Mouse (Mus musculus) left cerebral cortex, adult 11 months (tissue): ENCODE data around the gene Mthfd2l.

Experiments
- DNase-seq: peaks from one replicate; pipeline ENCODE4 v3.0.0; 2022; ENCODE audit warnings: low spot score

The Mthfd2l gene

GRCm38 (mm10) chr5:90930971-90931851, at the start of gene Mthfd2l:
TSS of gene Mthfd2l (plus strand) at chr5:90931117.
- DNase-seq: peak; percentile 36

GRCm38 (mm10) chr5:90881682-90882081, 49.2 kb upstream of the Mthfd2l start:
- no peak for DNase-seq

DNA sequence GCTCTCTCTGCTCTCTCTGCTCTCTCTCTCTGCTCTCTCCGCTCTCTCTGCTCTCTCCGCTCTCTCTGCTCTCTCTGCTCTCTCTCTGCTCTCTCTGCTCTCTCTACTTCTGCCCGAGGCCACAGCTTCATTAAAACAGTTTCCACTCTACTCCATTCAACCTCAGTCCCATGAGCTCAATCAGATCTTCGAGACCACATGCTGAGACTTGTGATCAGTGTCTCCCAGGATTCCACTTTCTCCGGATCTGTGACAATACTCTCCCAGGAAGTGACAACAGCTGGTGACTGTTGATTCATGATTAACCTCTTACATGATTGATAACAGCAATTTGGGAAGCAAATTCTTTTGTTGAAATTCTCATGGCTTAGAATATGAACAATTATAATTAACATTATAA, 48.8 kb upstream of the Mthfd2l start:
- DNase-seq: no peak

DNA sequence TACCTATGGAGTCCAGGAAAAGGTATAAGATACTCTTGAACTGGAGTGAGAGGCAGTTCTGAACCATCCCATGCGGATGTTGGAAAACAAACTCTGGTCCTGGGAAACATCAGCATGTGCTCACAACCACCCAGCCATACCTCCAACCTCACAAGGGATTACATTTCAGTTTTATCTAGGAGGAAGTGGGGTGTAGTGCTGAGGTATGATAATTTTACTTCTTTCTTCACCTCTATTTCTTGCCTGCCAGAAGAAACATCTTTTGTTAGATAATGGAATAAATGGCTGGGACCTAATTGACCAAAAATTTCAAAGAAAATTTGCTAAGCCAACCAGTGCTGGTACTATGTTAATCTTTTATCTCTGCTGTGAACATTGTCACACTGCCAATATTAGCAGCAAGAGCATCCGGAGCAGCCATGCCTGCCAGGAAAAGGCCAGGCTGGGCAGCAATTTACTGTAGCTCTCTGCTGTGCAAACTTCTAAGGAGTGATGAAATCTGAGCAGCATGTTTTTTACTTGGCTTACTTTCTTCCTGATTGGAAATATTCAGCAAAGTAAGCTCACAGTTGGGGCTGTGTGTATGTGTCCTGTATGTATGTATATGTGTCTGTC, 46.2 kb upstream of the Mthfd2l start:
- no peak for DNase-seq

DNA sequence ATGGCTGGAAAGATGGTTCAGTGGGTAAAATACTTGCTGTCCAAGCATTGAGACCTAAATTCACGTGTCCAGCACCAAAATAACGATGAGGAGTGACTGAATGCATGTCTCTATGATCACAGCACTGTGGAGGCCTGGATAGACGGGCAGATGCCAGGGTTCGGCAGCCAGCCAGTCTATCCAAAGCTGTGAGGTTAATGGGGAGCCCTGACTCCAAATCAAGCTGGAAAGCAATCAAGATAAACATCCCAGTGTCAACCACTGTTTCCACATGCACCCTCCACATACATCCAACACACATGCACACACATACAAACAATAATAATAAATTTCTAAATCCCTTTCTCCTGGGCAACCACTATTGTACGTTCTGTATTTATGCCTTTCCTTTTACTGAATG, 42.3 kb upstream of the Mthfd2l start:
- DNase-seq: no peak

GRCm38 (mm10) chr5:90890519-90891463, 40.1 kb upstream of the Mthfd2l start, which contains the start of gene Cxcl1:
TSS of gene Cxcl1 (plus strand) at chr5:90891241.
- DNase-seq: no peak

- no peak for DNase-seq
Observed at GRCm38 (mm10) chr5:90891464-90891813, 39.5 kb upstream of the Mthfd2l start.

- DNase-seq: no peak
Observed at GRCm38 (mm10) chr5:90894231-90894630, 36.7 kb upstream of the Mthfd2l start.

DNA sequence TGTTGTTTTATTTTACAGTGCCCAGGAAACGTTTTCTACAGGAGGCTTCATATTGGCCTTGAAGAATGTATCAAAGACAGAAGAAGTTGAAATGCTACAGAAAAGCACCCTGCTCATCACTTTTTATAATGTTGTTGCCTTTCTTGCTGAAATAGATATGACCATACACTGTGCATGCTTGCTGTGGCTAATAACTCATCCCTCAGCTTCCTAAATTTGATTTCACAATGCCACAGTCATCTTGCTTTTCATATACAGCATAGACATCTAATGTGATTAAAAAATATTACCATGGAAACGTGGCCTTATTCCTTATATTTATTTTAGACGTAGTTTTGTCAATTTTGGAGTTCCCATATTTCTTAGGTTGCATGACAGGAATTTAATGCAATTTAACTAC, 33.5 kb upstream of the Mthfd2l start:
- no peak for DNase-seq

GRCm38 (mm10) chr5:90899308-90899707, 31.6 kb upstream of the Mthfd2l start:
- DNase-seq: no peak

- no peak for DNase-seq
Observed at GRCm38 (mm10) chr5:90900147-90900546, 30.8 kb upstream of the Mthfd2l start.

DNA sequence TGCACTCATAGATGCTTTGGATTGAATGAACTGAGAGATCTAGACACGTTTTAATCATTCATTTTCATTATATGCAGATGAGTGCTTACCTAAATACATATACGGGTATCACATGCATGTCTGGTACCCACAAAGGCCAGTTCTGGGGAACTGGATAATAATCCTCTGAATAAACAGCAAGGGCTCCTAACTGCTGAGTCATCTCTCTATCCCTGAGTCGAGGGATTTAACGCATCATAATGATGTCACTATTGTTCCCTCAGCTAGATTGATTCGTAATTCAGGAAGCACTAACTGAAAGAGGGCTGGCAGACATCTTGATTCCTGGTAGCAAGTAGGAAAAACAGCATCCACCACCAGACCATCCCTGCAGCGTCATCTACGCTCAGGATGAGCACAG, 30.2 kb upstream of the Mthfd2l start:
- no peak for DNase-seq

- no peak for DNase-seq
Observed at GRCm38 (mm10) chr5:90902380-90903260, 28.3 kb upstream of the Mthfd2l start.

GRCm38 (mm10) chr5:90903339-90904020, 27.4 kb upstream of the Mthfd2l start, which contains the start of gene Cxcl2:
TSS of gene Cxcl2 (plus strand) at chr5:90903871.
- DNase-seq: no peak

DNA sequence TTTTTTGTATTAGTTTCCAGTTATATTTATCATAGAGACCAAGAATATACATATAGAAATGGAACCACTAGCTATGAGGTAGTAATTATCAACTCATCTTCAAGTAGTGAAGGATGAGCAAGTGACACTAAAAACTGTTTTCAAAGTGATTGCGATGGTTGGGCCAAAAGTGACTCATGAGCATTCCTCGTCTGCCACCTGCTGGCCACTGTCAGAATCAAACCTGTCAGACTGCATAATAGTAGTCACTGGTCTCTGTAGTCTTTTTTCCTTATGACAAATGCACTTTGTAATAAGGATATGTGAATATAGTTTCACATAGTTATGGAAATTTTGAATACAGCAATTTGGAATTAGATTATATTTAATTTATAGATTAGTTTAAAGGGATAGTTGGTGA, 21.9 kb upstream of the Mthfd2l start:
- DNase-seq: peak; percentile 34

- no peak for DNase-seq
Observed at GRCm38 (mm10) chr5:90919495-90919894, 11.4 kb upstream of the Mthfd2l start.

- DNase-seq: no peak
Observed at GRCm38 (mm10) chr5:90922958-90923357, 8.0 kb upstream of the Mthfd2l start.

DNA sequence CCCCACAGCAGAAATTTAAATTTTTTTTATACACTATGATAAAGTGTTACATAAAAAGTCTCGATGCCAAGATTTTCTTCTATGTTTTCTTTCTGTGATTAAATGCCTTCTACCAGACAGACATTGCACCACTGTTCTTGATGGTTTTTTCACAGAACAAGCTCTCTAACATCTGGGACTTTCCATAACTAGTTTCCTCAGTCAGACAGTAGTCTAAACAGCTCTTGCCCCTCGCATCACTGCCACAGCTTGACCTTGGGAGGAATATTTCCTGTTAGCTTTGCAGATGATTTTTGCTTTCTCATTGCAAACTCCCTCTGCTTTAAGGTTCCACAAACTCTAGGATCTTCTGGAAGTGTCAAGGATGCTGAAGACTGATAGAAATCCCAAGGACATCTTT, 371 bp upstream of the Mthfd2l start:
- DNase-seq: no peak

DNA sequence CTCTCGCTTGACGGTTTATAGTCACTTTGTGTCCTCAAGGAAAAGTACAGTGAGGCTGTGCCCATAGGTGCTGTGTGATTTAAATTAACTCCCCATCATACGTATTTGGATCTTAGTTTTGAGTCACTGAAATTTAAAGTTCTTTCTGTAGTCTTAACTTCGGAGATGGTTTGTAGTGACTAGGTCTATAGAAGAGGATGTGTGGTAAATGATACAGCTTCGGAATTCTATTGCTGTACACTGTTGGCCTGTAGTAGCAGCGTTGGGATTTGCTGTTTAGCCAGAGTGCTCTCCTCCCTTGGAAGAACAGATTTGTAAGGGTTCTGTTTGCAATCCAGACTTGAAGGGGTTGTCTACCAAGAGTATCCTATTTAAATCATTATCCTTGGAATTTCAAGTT, 994 bp downstream of the Mthfd2l start:
- DNase-seq: no peak

- no peak for DNase-seq
Observed at GRCm38 (mm10) chr5:90936706-90937105, 5.8 kb downstream of the Mthfd2l start.

GRCm38 (mm10) chr5:90945453-90945852, 14.5 kb downstream of the Mthfd2l start:
- no peak for DNase-seq
